Mouse (Mus musculus) stomach, postnatal 0 days (tissue): ENCODE measurements around the gene Sesn2. TPM values are rescaled to one million over a fixed set of nuclear protein-coding genes. Genes with fewer than 3 reads are reported as not detected.

Experiments used
- ATAC-seq: fragments of 200-750 bp; cut with Nextera tagmentation; 2 replicates; pipeline ENCODE4 v1.8.0; 2017; ENCODE audit not compliant: low FRiP score, low TSS enrichment
- DNase-seq: peaks from one replicate; pipeline ENCODE4 v3.0.0-alpha.2; 2016; ENCODE audit warnings: low spot score
- H3K27ac ChIP-seq: fragments of 300-500 bp; sonication (generic); replicated peaks from 2 replicates; pipeline ENCODE4 v1.5.1; 2014; ENCODE audit warnings: mild to moderate bottlenecking, control low read depth
- H3K27me3 ChIP-seq: fragments of 300-500 bp; sonication (generic); 2 replicates; pipeline ENCODE4 v1.6.1; 2014; ENCODE audit warnings: low read length; ENCODE audit not compliant: control insufficient read depth, insufficient read depth
- H3K36me3 ChIP-seq: fragments of 300-500 bp; sonication (generic); 2 replicates; pipeline ENCODE4 v1.6.1; 2014; ENCODE audit warnings: low read length, mixed read lengths; ENCODE audit not compliant: control insufficient read depth, insufficient read depth
- H3K4me1 ChIP-seq: fragments of 300-500 bp; sonication (generic); replicated peaks from 2 replicates; pipeline ENCODE4 v1.6.1; 2014; ENCODE audit warnings: antibody characterized with exemption; ENCODE audit not compliant: control insufficient read depth, insufficient read depth
- H3K4me2 ChIP-seq: fragments of 300-500 bp; sonication (generic); replicated peaks from 2 replicates; pipeline ENCODE4 v1.6.1; 2014; ENCODE audit warnings: low read depth, mild to moderate bottlenecking, control low read depth, moderate library complexity
- H3K4me3 ChIP-seq: fragments of 300-500 bp; sonication (generic); 2 replicates; pipeline ENCODE4 v1.5.1; 2014; ENCODE audit warnings: low read depth, low read length, control low read depth
- H3K9ac ChIP-seq: fragments of 300-500 bp; sonication (generic); 2 replicates; pipeline ENCODE4 v1.6.1; 2014; ENCODE audit warnings: mild to moderate bottlenecking, low read length, control low read depth, mixed read lengths
- H3K9me3 ChIP-seq: fragments of 300-500 bp; sonication (generic); 2 replicates; pipeline ENCODE4 v1.6.1; 2016; ENCODE audit warnings: low read length; ENCODE audit not compliant: control insufficient read depth
- CTCF ChIP-seq: IDR thresholded peaks from 2 replicates; pipeline ENCODE4 v1.5.1; 2016; ENCODE audit warnings: antibody characterized with exemption, low read depth, mild to moderate bottlenecking, moderate library complexity
- EP300 ChIP-seq: optimal IDR thresholded peaks from 2 replicates; pipeline ENCODE3; 2016; ENCODE audit warnings: antibody characterized with exemption
- whole genome bisulfite sequencing: fragments of 180-500 bp; shearing (Covaris S2); extraction: QIAGEN DNeasy Blood & Tissue Kit; methylation state at CpG from one replicate; pipeline ENCODE4 v1.1.7; 2014; 5-methylcytosine and 5-hydroxymethylcytosine counted together
- polyA plus RNA-seq: library from polyadenylated mRNA; unstranded; fragments of >200 nt; fragmentation: Nextera tagmentation; extraction: Ambion mirVana; gene quantifications from 2 replicates; pipeline ENCODE4 v1.2.1, GENCODE M21; 2015

Sesn2 gene
- polyA plus RNA-seq, 1 experiment from 2014 or later: 8.2 TPM

DNA sequence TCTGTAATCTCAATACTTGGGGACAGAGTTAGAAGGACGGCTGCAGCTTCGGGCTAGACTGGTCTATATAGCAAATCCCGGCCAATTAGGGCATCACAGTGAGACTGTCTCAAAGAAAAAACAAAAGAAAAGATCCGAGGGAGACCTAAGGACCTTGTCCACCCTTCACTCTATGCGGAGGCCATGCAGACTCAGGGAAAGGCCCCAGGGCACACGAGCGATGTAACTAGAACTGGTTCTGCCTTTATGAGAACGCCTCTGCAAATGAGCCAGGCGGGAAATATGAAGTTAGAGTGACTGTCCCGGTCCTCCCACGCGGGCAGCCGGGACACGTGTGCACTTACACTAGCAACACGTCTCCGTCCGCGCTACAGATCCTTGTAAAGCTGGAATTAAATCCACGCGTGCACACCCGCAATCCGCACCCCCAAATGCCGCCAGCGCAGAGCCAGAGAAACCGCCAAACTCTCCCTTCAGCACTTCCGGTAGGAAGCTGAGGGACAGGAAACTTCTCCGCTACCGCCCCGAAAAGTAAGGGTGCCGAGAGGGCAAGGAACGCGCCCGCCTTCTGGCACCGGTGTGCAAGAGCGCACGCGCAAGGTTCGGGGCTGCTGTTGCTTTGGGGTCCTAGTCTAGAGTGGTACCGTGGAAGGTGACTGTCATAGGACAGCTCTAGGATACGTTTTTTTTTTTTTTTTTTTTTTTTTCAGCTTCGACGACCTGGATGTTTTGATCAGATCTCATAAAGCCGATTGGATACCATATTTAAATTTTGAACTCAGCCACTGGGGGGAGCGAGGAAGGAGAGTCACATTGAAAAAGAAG, 46.7 kb downstream of the Sesn2 start, which contains the start of gene Med18:
Gene Med18 (minus strand): TSS at position 492 of the 825 bp plus-strand sequence.
- peak; percentile 93 for DNase-seq
- H3K9me3 ChIP-seq: no peaks in the 10 kb centered on the region
- peak; percentile 71 for TF ChIP-seq CTCF
- no peak for TF ChIP-seq EP300
- WGBS: under 1% methylated on average over 44 of the region's 44 CpGs
- 0 out of 2 replicates have a peak, but pooled peaks cover 2% of the 10 kb centered on the region for H3K4me1 ChIP-seq
- ATAC-seq: peak; percentile 87
- no peaks in the 10 kb centered on the region for H3K27me3 ChIP-seq
- peak within 1 kb of the TSS; percentile 80 for H3K9ac ChIP-seq
- peak within 1 kb of the TSS; percentile 78 for H3K27ac ChIP-seq
- peak within 1 kb of the TSS; percentile 76 for H3K4me2 ChIP-seq
- peaks cover 8% of the 10 kb centered on the region; the same call in 1 of the 2 replicates for H3K36me3 ChIP-seq
- H3K4me3 ChIP-seq: peak within 1 kb of the TSS; percentile 79

- Histone ChIP-seq H3K4me1 (0 out of 2 replicates have a peak, but pooled peaks cover 2% of the 10 kb centered on the region), H3K4me3 (peak overlapping the region; percentile 79), H3K27me3 (no peaks in the 10 kb centered on the region), H3K9me3 (no peaks in the 10 kb centered on the region), H3K9ac (peak overlapping the region; percentile 80), H3K36me3 (peaks cover 10% of the 10 kb centered on the region; the same call in 1 of the 2 replicates), H3K27ac (no peak overlapping the region), H3K4me2 (peak overlapping the region; percentile 76)
- ATAC-seq: no peak
- 3% methylated on average over 11 of the region's 11 CpGs for WGBS
- TF ChIP-seq EP300 (no peak), CTCF (no peak)
- DNase-seq: no peak
Measured at GRCm38 (mm10) chr4:132462836-132463235, 47.5 kb downstream of the Sesn2 start.

DNA sequence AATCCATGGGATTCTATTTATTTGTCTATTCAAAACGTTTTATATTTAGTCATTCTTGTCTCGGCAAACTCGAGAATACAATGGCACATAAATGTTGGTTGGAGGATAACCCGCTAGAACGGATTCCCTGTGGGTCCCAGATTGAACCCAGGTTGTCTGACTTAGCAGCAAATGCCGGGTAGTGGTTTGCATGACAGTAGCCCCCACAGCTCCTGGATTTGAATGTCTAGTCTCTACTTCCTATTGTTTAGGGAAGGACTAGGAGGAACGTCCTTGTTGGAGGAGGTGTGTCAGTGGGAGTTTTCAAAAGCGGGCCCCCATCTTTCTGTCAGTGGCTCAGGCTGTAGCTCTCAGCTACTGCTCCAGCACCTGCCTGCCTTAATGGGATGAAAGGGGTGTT, 50.1 kb downstream of the Sesn2 start:
- H3K4me3 ChIP-seq: no peak overlapping the region
- ATAC-seq (no peak), DNase-seq (no peak)
- 0 out of 2 replicates have a peak, but pooled peaks cover 2% of the 10 kb centered on the region for H3K4me1 ChIP-seq
- no peak overlapping the region for H3K4me2 ChIP-seq
- H3K27me3 ChIP-seq: no peaks in the 10 kb centered on the region
- WGBS: 89% methylated on average over 8 of the region's 8 CpGs
- TF ChIP-seq EP300 (no peak), CTCF (no peak)
- peaks cover 10% of the 10 kb centered on the region; the same call in 1 of the 2 replicates for H3K36me3 ChIP-seq
- no peak overlapping the region for H3K9ac ChIP-seq
- no peaks in the 10 kb centered on the region for H3K9me3 ChIP-seq
- H3K27ac ChIP-seq: no peak overlapping the region

DNA sequence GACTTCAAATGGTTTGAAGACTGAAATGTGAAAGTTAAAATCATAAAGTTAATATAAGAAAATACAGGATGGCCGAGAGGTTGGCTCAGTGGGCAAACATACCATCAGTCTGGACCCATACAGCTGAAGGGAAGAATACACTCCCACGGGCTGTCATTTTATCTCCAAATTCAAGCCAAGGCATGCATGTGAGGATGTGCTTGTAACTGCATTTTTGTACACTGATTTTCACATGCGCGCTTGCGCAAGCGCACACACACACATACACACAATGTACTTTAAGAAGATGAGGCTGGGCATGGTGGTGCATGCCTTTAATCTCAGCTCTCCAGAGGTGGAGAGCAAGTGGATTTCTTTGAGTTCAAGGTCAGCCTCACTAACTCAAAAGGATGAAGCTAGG, 54.7 kb downstream of the Sesn2 start:
- no peak overlapping the region for H3K4me2 ChIP-seq
- no peaks in the 10 kb centered on the region for H3K4me1 ChIP-seq
- peaks cover 10% of the 10 kb centered on the region; the same call in 1 of the 2 replicates for H3K36me3 ChIP-seq
- no peaks in the 10 kb centered on the region for H3K27me3 ChIP-seq
- ATAC-seq (no peak), DNase-seq (no peak)
- H3K4me3 ChIP-seq: no peak overlapping the region
- H3K9me3 ChIP-seq: no peaks in the 10 kb centered on the region
- no peak overlapping the region for H3K9ac ChIP-seq
- peak overlapping the region; percentile 56 for H3K27ac ChIP-seq
- 71% methylated on average over 6 of the region's 6 CpGs for WGBS
- TF ChIP-seq EP300 (no peak), CTCF (no peak)

- no peaks in the 10 kb centered on the region for H3K9me3 ChIP-seq
- no peak overlapping the region for H3K9ac ChIP-seq
- no peak overlapping the region for H3K4me2 ChIP-seq
- H3K36me3 ChIP-seq: peaks cover 10% of the 10 kb centered on the region; the same call in 1 of the 2 replicates
- H3K4me1 ChIP-seq: no peaks in the 10 kb centered on the region
- DNase-seq (peak; percentile 67), ATAC-seq (peak; percentile 72)
- H3K4me3 ChIP-seq: no peak overlapping the region
- no peak for TF ChIP-seq CTCF
- TF ChIP-seq EP300: peak; percentile 96
- peak overlapping the region; percentile 56 for H3K27ac ChIP-seq
- 53% methylated on average over 3 of the region's 3 CpGs for WGBS
- H3K27me3 ChIP-seq: no peaks in the 10 kb centered on the region
Measured at GRCm38 (mm10) chr4:132455146-132455545, 55.2 kb downstream of the Sesn2 start.

DNA sequence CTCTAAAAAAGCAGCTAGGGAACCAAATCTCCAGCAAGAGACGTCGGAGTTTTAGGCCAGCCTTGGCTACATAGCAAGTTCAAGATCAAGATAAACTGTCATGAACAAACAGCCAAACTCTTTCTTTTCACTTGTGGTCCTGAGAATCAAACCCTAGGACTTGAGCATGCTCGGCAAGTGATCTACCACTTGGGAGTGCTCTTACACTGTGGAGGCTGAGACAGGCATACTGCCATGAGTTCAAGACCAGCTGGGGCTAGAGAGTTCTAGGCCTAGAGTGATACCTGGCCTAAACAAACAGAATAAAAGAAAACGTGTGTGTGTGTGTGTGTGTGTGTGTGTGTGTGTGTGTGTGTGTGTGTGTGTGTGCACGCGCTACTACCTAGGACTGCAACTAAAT, 56.1 kb downstream of the Sesn2 start:
- H3K9ac ChIP-seq: no peak overlapping the region

More for the DNA sequence above, 56.1 kb downstream of the Sesn2 start:
- ATAC-seq: no peak
- DNase-seq: no peak
- TF ChIP-seq EP300 (no peak), CTCF (peak; percentile 41)
- H3K27ac ChIP-seq: no peak overlapping the region
- no peaks in the 10 kb centered on the region for H3K9me3 ChIP-seq
- no peaks in the 10 kb centered on the region for H3K4me1 ChIP-seq
- H3K36me3 ChIP-seq: peaks cover 4% of the 10 kb centered on the region; the same call in 1 of the 2 replicates
- H3K27me3 ChIP-seq: no peaks in the 10 kb centered on the region
- 83% methylated on average over 6 of the region's 6 CpGs for WGBS
- no peak overlapping the region for H3K4me2 ChIP-seq
- no peak overlapping the region for H3K4me3 ChIP-seq
